Mouse (Mus musculus): ENCODE results near the gene Aox2. TPM values are rescaled to one million over a fixed set of nuclear protein-coding genes. Genes with fewer than 3 reads are reported as not detected.
A peak's percentile ranks its signal among the peaks of the same experiment; 100 is the strongest.

Gene Aox2
- polyA plus RNA-seq, 1 experiment from 2014 or later = not detected

DNA sequence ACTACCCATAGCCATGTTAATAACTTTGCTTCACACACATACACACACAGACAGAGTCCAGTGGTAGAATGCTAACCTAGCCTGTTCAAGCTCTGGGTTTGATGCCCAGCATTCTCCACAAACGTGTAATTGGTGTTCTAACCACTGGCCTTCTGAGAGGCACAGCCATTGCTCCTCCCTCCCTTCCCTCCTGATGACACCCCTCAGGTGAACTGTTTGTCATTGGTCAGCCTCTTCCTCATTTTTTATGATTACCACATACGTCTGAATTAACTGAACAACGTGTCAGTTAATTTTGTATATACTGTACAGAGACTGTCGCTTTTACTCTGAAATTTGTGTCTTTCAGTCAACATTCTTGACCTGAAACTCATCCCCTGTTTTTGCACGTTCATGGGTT, 16.6 kb downstream of the Aox2 start:
- H3K4me3 ChIP-seq = no peak overlapping the region
- no peak for DNase-seq (ENCODE audit: low spot score)
- H3K4me1 ChIP-seq = peaks cover 10% of the 10 kb centered on the region
- no peak overlapping the region for H3K27ac ChIP-seq (replicated peaks)
- H3K9me3 ChIP-seq (replicated peaks) = no peaks in the 10 kb centered on the region
- H3K36me3 ChIP-seq = no peaks in the 10 kb centered on the region
- WGBS = 86% methylated on average over 5 of the region's 5 CpGs
- no peaks in the 10 kb centered on the region for H3K27me3 ChIP-seq (ENCODE audit: low read depth, poor library complexity, severe bottlenecking)

GRCm38 (mm10) chr1:58296278-58296677, 18.2 kb downstream of the Aox2 start:
- WGBS = 10% methylated on average over 7 of the region's 7 CpGs
- Histone ChIP-seq H3K36me3 (no peaks in the 10 kb centered on the region), H3K27me3 (ENCODE audit: low read depth, poor library complexity, severe bottlenecking) (no peaks in the 10 kb centered on the region), H3K4me1 (peaks cover 4% of the 10 kb centered on the region; the same call in 1 of the 2 replicates), H3K4me3 (no peak overlapping the region), H3K27ac (replicated peaks) (no peak overlapping the region), H3K9me3 (replicated peaks) (no peaks in the 10 kb centered on the region)
- DNase-seq (ENCODE audit: low spot score) = peak; percentile 68

- Histone ChIP-seq H3K4me3 (no peak overlapping the region), H3K27me3 (ENCODE audit: low read depth, poor library complexity, severe bottlenecking) (no peaks in the 10 kb centered on the region), H3K27ac (replicated peaks) (no peak overlapping the region), H3K36me3 (no peaks in the 10 kb centered on the region), H3K9me3 (replicated peaks) (no peaks in the 10 kb centered on the region), H3K4me1 (peaks cover 4% of the 10 kb centered on the region; the same call in 1 of the 2 replicates)
- no peak for DNase-seq (ENCODE audit: low spot score)
- WGBS = 58% methylated on average over 4 of the region's 4 CpGs
Observed at GRCm38 (mm10) chr1:58296821-58297220, 18.7 kb downstream of the Aox2 start.

- 77% methylated on average over 6 of the region's 6 CpGs for WGBS
- peaks cover 4% of the 10 kb centered on the region; the same call in 1 of the 2 replicates for H3K4me1 ChIP-seq
- H3K27me3 ChIP-seq (ENCODE audit: low read depth, poor library complexity, severe bottlenecking) = no peaks in the 10 kb centered on the region
- no peaks in the 10 kb centered on the region for H3K36me3 ChIP-seq
- no peak overlapping the region for H3K27ac ChIP-seq (replicated peaks)
- no peaks in the 10 kb centered on the region for H3K9me3 ChIP-seq (replicated peaks)
- DNase-seq (ENCODE audit: low spot score) = no peak
- H3K4me3 ChIP-seq = no peak overlapping the region
Observed at GRCm38 (mm10) chr1:58298347-58298746, 20.2 kb downstream of the Aox2 start.

GRCm38 (mm10) chr1:58301073-58301472, 22.9 kb downstream of the Aox2 start:
- H3K27ac ChIP-seq (replicated peaks) = no peak overlapping the region
- no peaks in the 10 kb centered on the region for H3K9me3 ChIP-seq (replicated peaks)
- H3K27me3 ChIP-seq (ENCODE audit: low read depth, poor library complexity, severe bottlenecking) = no peaks in the 10 kb centered on the region
- no peak for DNase-seq (ENCODE audit: low spot score)
- H3K4me1 ChIP-seq = peaks cover 4% of the 10 kb centered on the region; the same call in 1 of the 2 replicates
- no peaks in the 10 kb centered on the region for H3K36me3 ChIP-seq
- WGBS = 94% methylated on average over 7 of the region's 7 CpGs
- no peak overlapping the region for H3K4me3 ChIP-seq

DNA sequence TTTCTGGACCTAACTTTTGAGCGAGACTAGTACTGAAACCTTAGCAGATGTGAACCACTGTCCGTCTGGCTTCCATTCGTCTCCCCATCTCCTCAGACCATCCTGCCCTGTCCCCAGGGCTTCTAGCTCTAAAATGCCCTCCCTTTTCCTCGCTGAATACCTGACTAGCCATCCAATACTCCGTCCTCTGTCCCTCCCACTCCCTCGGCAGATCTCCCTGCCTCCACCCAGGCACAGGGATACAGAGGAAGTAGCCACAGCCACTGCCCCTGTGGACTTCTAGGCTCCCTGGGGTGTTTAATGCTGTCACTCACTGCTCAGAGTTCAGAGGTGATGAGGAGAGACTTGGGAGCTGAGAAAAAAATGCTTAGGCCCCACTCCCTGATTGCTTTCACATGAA, 23.9 kb downstream of the Aox2 start:
- Histone ChIP-seq H3K9me3 (replicated peaks) (no peaks in the 10 kb centered on the region), H3K36me3 (no peaks in the 10 kb centered on the region), H3K4me3 (no peak overlapping the region), H3K4me1 (peaks cover 2% of the 10 kb centered on the region; the same call in 1 of the 2 replicates), H3K27ac (replicated peaks) (no peak overlapping the region), H3K27me3 (ENCODE audit: low read depth, poor library complexity, severe bottlenecking) (no peaks in the 10 kb centered on the region)
- WGBS = 84% methylated on average over 6 of the region's 6 CpGs
- no peak for DNase-seq (ENCODE audit: low spot score)

- DNase-seq (ENCODE audit: low spot score) = no peak
- Histone ChIP-seq H3K27ac (replicated peaks) (no peak overlapping the region), H3K4me1 (peaks cover 2% of the 10 kb centered on the region; the same call in 1 of the 2 replicates), H3K36me3 (no peaks in the 10 kb centered on the region), H3K27me3 (ENCODE audit: low read depth, poor library complexity, severe bottlenecking) (no peaks in the 10 kb centered on the region), H3K4me3 (no peak overlapping the region), H3K9me3 (replicated peaks) (no peaks in the 10 kb centered on the region)
- 93% methylated on average over 6 of the region's 6 CpGs for WGBS
Observed at GRCm38 (mm10) chr1:58303009-58303408, 24.9 kb downstream of the Aox2 start.

DNA sequence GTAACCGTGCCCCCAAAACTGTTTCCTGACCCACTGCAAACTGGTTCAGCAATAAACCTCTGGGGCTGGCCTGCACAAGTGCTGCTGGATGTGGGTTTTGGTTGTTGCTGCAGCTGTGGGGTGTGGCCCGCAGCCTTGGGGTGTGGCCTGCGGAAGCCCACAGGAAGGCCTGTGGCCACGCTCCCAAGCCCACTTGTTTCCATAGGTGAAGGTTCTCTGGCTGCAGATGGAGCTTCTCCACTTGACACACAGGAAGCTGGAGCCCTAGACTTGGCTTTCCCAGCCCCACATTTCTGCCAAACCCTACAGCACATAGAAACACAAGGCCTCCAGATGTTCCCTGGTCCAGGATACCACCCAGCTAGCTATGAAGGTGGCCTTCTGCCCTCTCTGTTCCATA, 25.6 kb downstream of the Aox2 start:
- Histone ChIP-seq H3K4me1 (peaks cover 2% of the 10 kb centered on the region; the same call in 1 of the 2 replicates), H3K4me3 (no peak overlapping the region), H3K9me3 (replicated peaks) (no peaks in the 10 kb centered on the region), H3K27me3 (ENCODE audit: low read depth, poor library complexity, severe bottlenecking) (no peaks in the 10 kb centered on the region), H3K27ac (replicated peaks) (no peak overlapping the region), H3K36me3 (no peaks in the 10 kb centered on the region)
- WGBS = 87% methylated on average over 4 of the region's 4 CpGs
- DNase-seq (ENCODE audit: low spot score) = no peak

- no peak for DNase-seq (ENCODE audit: low spot score)
- Histone ChIP-seq H3K4me3 (no peak overlapping the region), H3K27ac (replicated peaks) (no peak overlapping the region; the same call in 1 of the 2 replicates), H3K9me3 (replicated peaks) (no peaks in the 10 kb centered on the region), H3K27me3 (ENCODE audit: low read depth, poor library complexity, severe bottlenecking) (no peaks in the 10 kb centered on the region), H3K4me1 (peaks cover 2% of the 10 kb centered on the region; the same call in 1 of the 2 replicates), H3K36me3 (no peaks in the 10 kb centered on the region)
- WGBS = 75% methylated on average over 12 of the region's 12 CpGs
Observed at GRCm38 (mm10) chr1:58304296-58304695, 26.2 kb downstream of the Aox2 start.

GRCm38 (mm10) chr1:58307181-58307580, 29.1 kb downstream of the Aox2 start:
- Histone ChIP-seq H3K27ac (replicated peaks) (no peak overlapping the region), H3K9me3 (replicated peaks) (no peaks in the 10 kb centered on the region), H3K27me3 (ENCODE audit: low read depth, poor library complexity, severe bottlenecking) (no peaks in the 10 kb centered on the region), H3K4me3 (no peak overlapping the region), H3K4me1 (peaks cover 2% of the 10 kb centered on the region; the same call in 1 of the 2 replicates), H3K36me3 (no peaks in the 10 kb centered on the region)
- DNase-seq (ENCODE audit: low spot score) = no peak
- 86% methylated on average over 8 of the region's 8 CpGs for WGBS

GRCm38 (mm10) chr1:58308594-58308993, 30.5 kb downstream of the Aox2 start:
- H3K9me3 ChIP-seq (replicated peaks) = no peaks in the 10 kb centered on the region
- H3K4me1 ChIP-seq = peaks cover 2% of the 10 kb centered on the region; the same call in 1 of the 2 replicates
- H3K27me3 ChIP-seq (ENCODE audit: low read depth, poor library complexity, severe bottlenecking) = no peaks in the 10 kb centered on the region
- H3K4me3 ChIP-seq = no peak overlapping the region
- DNase-seq (ENCODE audit: low spot score) = no peak
- 91% methylated on average over 8 of the region's 8 CpGs for WGBS
- H3K27ac ChIP-seq (replicated peaks) = no peak overlapping the region
- H3K36me3 ChIP-seq = no peaks in the 10 kb centered on the region

DNA sequence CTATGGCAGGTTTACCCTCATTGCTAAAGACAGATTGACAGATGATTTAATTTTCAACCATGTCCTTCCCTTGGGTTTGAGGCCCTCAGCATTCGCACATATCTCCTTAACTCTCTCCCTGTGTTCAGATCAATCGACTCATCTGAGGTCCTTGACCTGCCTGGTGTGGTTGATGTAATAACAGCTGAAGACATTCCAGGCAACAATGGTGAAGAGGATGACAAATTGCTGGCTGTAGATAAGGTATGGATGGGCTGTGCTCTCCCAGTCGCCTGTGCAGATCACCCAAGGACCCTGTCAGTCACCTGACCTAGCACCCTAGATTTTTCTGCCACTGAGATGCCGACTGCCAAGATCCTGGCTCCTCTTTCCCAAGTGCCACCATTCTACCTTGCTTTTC, 31.7 kb downstream of the Aox2 start:
- 83% methylated on average over 4 of the region's 4 CpGs for WGBS
- Histone ChIP-seq H3K27me3 (ENCODE audit: low read depth, poor library complexity, severe bottlenecking) (no peaks in the 10 kb centered on the region), H3K4me1 (no peaks in the 10 kb centered on the region), H3K9me3 (replicated peaks) (no peaks in the 10 kb centered on the region), H3K27ac (replicated peaks) (no peak overlapping the region), H3K4me3 (no peak overlapping the region), H3K36me3 (no peaks in the 10 kb centered on the region)
- no peak for DNase-seq (ENCODE audit: low spot score)

DNA sequence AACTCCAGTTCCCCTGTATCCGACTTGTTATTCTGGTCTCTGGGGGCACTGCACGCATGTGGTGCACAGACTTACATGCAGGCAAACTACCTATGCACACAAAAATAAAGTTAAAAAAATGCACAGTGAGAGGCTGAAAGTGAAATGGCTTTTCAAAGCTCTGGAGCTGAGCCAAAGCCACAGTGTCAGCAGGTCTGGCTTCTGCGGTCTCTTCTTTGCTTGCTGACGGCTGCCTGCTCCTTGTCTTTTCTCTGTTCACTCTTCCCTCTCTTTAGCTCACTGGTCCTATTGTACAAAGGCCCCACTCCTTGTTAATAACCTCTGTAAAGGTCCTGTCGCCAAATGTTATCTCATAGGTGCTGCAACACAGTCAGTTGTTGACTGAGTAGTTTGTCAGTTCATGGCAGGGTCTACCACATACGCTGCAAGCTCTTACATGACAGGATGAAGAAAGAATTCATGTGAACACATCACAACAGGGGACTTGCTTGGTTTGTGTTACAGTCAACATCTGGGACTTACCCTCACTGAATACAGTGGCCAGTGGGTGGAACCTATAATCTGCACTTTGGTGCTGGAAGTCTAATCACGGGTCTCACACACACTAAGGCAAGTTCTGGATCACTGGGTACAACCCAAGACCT, 33.2 kb downstream of the Aox2 start:
- WGBS = 87% methylated on average over 7 of the region's 7 CpGs

More for the DNA sequence above, 33.2 kb downstream of the Aox2 start:
- no peaks in the 10 kb centered on the region for H3K27me3 ChIP-seq (ENCODE audit: low read depth, poor library complexity, severe bottlenecking)
- no peaks in the 10 kb centered on the region for H3K4me1 ChIP-seq
- H3K36me3 ChIP-seq = no peaks in the 10 kb centered on the region
- H3K9me3 ChIP-seq (replicated peaks) = no peaks in the 10 kb centered on the region
- H3K4me3 ChIP-seq = no peak overlapping the region
- DNase-seq (ENCODE audit: low spot score) = no peak
- H3K27ac ChIP-seq (replicated peaks) = no peak overlapping the region

Measured in midbrain, embryonic 10.5 days (tissue).